Mouse (Mus musculus): Measurements from ENCODE around the gene Atl1. TPM values are rescaled to one million over a fixed set of nuclear protein-coding genes. Genes with fewer than 3 reads are reported as not detected.

The Atl1 gene
- total and polyA plus RNA-seq, 3 experiments, result 0.50 to 1.0 TPM; not detected in 1

DNA sequence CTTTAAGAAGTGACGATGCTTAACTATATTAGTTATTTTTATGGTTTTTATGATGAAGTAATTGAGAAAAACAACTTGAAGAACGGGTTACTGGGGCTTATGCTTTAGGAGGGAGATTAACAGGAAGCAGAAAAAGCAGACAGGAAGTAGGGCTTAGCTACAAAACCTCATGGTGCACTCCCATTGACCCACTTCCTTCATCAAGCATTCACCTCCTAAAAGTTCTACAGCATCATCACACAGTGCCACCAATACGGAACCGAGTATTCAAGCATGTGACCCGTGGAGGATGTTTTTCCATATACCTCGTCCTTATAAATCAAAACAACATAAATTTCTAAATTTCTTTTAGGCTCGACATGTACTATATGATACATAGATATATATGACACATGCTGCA lies 20.3 kb downstream of the Atl1 start:
- Histone ChIP-seq H3K27me3 (ENCODE audit: control insufficient read depth in 1 of 2, insufficient read depth in 2 of 2, low read length in 2 of 2) (no peaks in the 10 kb centered on the region), H3K9me3 (replicated peaks; ENCODE audit: insufficient read depth, low read length) (no peaks in the 10 kb centered on the region), H3K4me3 (ENCODE audit: control insufficient read depth in 1 of 2, insufficient read depth in 1 of 2, low read depth in 2 of 2, low read length in 2 of 2) (no peak overlapping the region), H3K27ac (ENCODE audit: control insufficient read depth, low read depth, low read length) (no peak overlapping the region), H3K79me2 (ENCODE audit: control insufficient read depth, insufficient read depth, low read length, poor library complexity) (no peaks in the 10 kb centered on the region), H3K9ac (ENCODE audit: control insufficient read depth, low read depth, low read length, poor library complexity, severe bottlenecking) (no peak overlapping the region), H3K36me3 (ENCODE audit: control insufficient read depth in 1 of 2, insufficient read depth in 2 of 2, low read length in 2 of 2) (no peaks in the 10 kb centered on the region), H3K4me1 (ENCODE audit: control insufficient read depth in 1 of 2, insufficient read depth in 2 of 2, low read length in 2 of 2) (no peaks in the 10 kb centered on the region)
- no peak for DNase-seq (ENCODE audit: low read depth, low spot score)
- TF ChIP-seq HCFC1 (IDR thresholded peaks at IDR 0.05; ENCODE audit: low read depth, low read length), result no peak
- no peak for TF ChIP-seq USF1 (IDR thresholded peaks at IDR 0.05; ENCODE audit: low read depth, low read length)
- 0 out of 2 replicates have a peak, but pooled peaks have one; percentile 20 for TF ChIP-seq MYC (IDR thresholded peaks at IDR 0.05; ENCODE audit: low read depth, low read length)

DNA sequence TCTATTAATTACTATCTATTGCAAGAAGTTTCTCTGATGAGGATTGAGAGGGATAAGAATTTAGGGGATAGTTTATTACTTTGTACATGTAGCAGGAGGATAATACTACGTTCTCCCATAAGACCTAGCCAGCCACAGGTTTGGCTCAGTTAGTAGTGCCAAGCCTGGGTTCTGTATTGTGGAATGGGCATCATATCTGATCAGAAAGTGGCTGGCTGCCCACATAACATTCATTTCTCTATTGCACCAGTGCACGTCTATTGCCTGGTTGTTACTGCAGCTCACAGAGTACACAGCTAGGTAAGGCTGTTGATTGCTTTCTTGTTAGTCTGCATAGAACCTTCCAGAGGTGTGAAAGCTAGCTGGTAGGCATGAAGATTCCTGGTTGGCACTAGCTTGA lies 25.5 kb downstream of the Atl1 start:
- Histone ChIP-seq H3K27ac (ENCODE audit: control insufficient read depth, low read depth, low read length) (no peak overlapping the region), H3K4me3 (ENCODE audit: control insufficient read depth in 1 of 2, insufficient read depth in 1 of 2, low read depth in 2 of 2, low read length in 2 of 2) (no peak overlapping the region), H3K27me3 (ENCODE audit: control insufficient read depth in 1 of 2, insufficient read depth in 2 of 2, low read length in 2 of 2) (no peaks in the 10 kb centered on the region), H3K4me1 (ENCODE audit: control insufficient read depth in 1 of 2, insufficient read depth in 2 of 2, low read length in 2 of 2) (peaks cover 0 to 7% of the 10 kb centered on the region in 2 experiments; a peak in 1 of 4 replicates), H3K9ac (ENCODE audit: control insufficient read depth, low read depth, low read length, poor library complexity, severe bottlenecking) (no peak overlapping the region), H3K9me3 (replicated peaks; ENCODE audit: insufficient read depth, low read length) (no peaks in the 10 kb centered on the region), H3K36me3 (ENCODE audit: control insufficient read depth in 1 of 2, insufficient read depth in 2 of 2, low read length in 2 of 2) (no peaks in the 10 kb centered on the region), H3K79me2 (ENCODE audit: control insufficient read depth, insufficient read depth, low read length, poor library complexity) (no peaks in the 10 kb centered on the region)
- no peak for TF ChIP-seq BHLHE40 (IDR thresholded peaks at IDR 0.05; ENCODE audit: borderline replicate concordance, low read depth, low read length)
- no peak for TF ChIP-seq MYC (IDR thresholded peaks at IDR 0.05; ENCODE audit: low read depth, low read length)
- no peak for TF ChIP-seq GABPA (IDR thresholded peaks at IDR 0.05; ENCODE audit: low read depth, low read length)
- TF ChIP-seq CHD1 (IDR thresholded peaks at IDR 0.05; ENCODE audit: low read depth, low read length), result no peak
- no peak for DNase-seq (ENCODE audit: low read depth, low spot score)

DNA sequence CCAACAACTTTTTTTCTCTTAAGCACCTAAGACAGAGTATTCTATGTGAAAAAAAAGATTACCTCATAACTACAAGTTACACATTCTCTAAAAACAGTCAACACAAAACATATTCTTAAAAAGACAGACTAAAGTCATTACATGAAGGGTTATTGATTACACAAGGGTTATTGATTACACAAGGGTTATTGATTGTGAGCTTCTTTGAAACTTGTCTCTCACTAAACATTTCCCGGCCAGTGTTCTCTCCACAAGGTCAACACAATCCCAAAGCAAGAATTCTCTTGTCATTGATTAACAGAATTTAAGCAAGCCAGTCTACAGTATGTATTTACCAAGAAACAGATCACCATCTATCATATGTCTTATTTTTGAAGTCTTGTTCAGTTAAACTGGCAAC lies 29.7 kb downstream of the Atl1 start:
- Histone ChIP-seq H3K27me3 (ENCODE audit: control insufficient read depth in 1 of 2, insufficient read depth in 2 of 2, low read length in 2 of 2) (no peaks in the 10 kb centered on the region), H3K4me3 (ENCODE audit: control insufficient read depth in 1 of 2, insufficient read depth in 1 of 2, low read depth in 2 of 2, low read length in 2 of 2) (no peak overlapping the region), H3K79me2 (ENCODE audit: control insufficient read depth, insufficient read depth, low read length, poor library complexity) (no peaks in the 10 kb centered on the region), H3K36me3 (ENCODE audit: control insufficient read depth in 1 of 2, insufficient read depth in 2 of 2, low read length in 2 of 2) (peaks cover 0 to 7% of the 10 kb centered on the region in 2 experiments; a peak in 2 of 4 replicates), H3K4me1 (ENCODE audit: control insufficient read depth in 1 of 2, insufficient read depth in 2 of 2, low read length in 2 of 2) (peaks cover 0 to 11% of the 10 kb centered on the region in 2 experiments; a peak in 3 of 4 replicates), H3K9ac (ENCODE audit: control insufficient read depth, low read depth, low read length, poor library complexity, severe bottlenecking) (no peak overlapping the region), H3K27ac (ENCODE audit: control insufficient read depth, low read depth, low read length) (no peak overlapping the region), H3K9me3 (replicated peaks; ENCODE audit: insufficient read depth, low read length) (no peaks in the 10 kb centered on the region)
- DNase-seq (ENCODE audit: low read depth, low spot score), result no peak
- no peak for TF ChIP-seq ETS1 (IDR thresholded peaks at IDR 0.05; ENCODE audit: low read depth, low read length)
- TF ChIP-seq MAX (IDR thresholded peaks at IDR 0.05; ENCODE audit: low read length), result no peak
- TF ChIP-seq GATA1 (IDR thresholded peaks at IDR 0.05; ENCODE audit: low read depth, low read length), result no peak
- TF ChIP-seq JUND (IDR thresholded peaks at IDR 0.05; ENCODE audit: low read depth, low read length), result no peak
- TF ChIP-seq MAZ (IDR thresholded peaks at IDR 0.05; ENCODE audit: low read depth, low read length), result no peak
- TF ChIP-seq MXI1 (IDR thresholded peaks at IDR 0.05; ENCODE audit: low read depth, low read length), result no peak
- TF ChIP-seq KAT2A (conservative IDR thresholded peaks at IDR 0.05; ENCODE audit: low read depth, low read length), result no peak
- no peak for TF ChIP-seq TBP (IDR thresholded peaks at IDR 0.05; ENCODE audit: low read depth, low read length)
- TF ChIP-seq GABPA (IDR thresholded peaks at IDR 0.05; ENCODE audit: low read depth, low read length), result no peak
- no peak for TF ChIP-seq MYC (IDR thresholded peaks at IDR 0.05; ENCODE audit: low read depth, low read length)
